Mouse (Mus musculus) gastrocnemius, postnatal 10 days (tissue): ENCODE data around the gene Tmem211. TPM values are rescaled to one million over a fixed set of nuclear protein-coding genes. Genes with fewer than 3 reads are reported as not detected.

Source experiments
- DNase-seq: peaks from one replicate; pipeline ENCODE4 v3.0.0; 2021; ENCODE audit warnings: mixed read lengths
- long read RNA-seq, 2 experiments: library from polyadenylated mRNA; stranded (forward); transcript quantifications; one replicate each; pipeline ENCODE4 v2.0.0; 2021
- total RNA-seq, 2 experiments: library from RNA; stranded (reverse); gene quantifications; 2 replicates each; pipeline ENCODE4 v1.2.3; 2021

Gene Tmem211
- not detected for total RNA-seq
- long read RNA-seq, experiment 1 = 0 reads
- long read RNA-seq, experiment 2 = 0 reads

DNA sequence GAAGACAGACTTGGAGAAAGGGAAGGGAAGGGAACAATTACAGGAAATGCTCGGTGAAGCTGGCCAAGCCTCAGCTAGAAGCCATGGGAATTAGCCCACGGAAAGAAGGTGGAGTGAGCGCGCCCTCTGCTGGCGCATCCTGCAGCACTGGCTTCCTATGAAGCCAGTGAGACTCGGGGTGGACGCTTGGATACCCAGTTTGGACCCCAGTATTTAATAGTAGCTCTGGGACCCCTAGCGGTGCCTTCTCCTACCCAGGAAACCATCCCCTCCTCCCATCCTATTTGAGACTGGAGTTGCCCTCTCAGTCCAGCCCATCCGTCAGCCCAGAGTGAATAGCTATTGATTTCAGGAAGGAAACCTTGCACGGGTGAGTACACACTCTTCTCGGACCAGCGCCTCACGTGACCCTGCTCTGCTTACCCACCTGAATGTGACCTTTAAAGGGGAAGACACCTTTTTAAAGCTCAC is at the start of gene Tmem211:
Gene Tmem211 (plus strand): TSS at position 278 of the 471 bp plus-strand sequence.
- DNase-seq = peak; percentile 88

DNA sequence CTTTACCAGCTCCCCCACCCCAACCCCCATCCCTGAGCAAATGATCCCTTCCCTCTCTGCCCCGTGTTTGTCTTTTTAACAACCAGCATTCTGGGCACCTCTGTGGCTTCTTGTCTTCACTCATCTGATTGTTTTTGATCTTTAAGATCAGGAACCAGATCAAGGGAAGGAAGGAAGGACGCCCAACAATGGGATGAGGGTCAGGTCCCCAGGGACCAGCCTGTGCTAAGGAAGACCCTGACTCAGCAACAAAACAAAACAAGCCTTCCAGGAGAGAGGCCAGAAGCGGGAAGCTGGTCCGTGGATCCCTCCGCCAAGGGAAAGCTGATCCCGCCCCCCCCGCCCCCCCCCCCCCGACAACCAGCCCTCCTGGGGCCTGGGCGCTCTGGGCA is 47.3 kb upstream of the Tmem211 start:
- DNase-seq = no peak

DNA sequence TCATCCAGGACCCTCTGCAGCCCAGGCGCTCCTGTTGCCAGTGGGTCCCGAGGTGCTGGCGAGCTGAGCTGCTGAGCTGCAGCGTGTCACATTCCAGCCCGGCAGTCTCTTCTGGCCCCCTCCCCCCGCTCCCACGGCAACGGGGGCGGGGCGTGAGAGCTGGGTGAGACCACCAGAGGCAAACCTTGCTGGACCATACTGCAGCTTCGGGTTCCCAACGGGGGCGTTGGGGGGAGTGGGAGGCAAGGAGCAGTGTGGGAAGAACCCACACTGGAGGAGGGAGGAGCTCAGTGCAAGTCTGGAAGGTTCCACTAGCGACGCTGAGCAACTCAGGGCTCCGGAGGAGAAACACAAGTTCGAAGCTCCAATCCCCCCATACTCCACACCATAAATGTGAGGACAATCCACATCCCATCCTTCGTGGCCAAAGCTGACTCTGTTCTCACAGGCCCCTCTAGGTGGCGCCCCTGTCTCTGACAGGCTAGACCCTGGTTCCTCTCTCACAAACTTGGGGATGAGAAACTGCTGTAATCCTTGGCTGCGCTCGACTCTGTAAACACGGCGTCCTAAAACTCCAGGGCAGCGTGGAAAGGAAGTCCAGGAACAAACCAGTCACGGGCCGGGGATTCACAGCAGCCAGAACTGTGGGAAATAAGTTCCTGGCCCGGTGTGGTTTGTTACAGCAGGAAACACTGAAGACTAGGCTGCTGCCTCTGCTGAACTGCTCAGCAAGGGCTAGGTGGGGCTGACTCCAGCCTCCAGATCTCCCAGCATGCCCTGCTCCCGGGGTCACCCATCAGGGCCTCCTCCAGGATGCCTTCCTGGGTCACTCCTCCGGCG is 46.6 kb upstream of the Tmem211 start:
- peak; percentile 91 for DNase-seq

DNA sequence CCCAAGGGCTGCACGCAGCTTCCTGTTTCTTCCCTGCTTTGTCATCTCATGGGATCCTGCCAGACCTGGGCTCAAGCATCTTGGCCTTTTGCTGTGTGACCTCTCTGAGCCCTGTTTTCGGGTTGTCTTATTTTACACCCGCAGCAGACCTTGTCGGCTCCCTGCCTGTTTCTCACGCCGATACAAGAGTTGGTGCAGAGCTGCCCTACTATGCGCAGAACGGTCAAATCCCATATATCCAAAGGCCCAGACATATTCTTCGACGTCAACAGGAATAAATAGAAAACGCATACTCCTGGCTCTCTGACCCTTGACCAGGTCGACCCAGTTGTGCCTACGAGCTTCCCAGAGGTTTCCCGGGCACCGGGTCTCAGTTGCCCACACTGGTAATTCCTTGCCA is 46.0 kb upstream of the Tmem211 start:
- DNase-seq = no peak

DNA sequence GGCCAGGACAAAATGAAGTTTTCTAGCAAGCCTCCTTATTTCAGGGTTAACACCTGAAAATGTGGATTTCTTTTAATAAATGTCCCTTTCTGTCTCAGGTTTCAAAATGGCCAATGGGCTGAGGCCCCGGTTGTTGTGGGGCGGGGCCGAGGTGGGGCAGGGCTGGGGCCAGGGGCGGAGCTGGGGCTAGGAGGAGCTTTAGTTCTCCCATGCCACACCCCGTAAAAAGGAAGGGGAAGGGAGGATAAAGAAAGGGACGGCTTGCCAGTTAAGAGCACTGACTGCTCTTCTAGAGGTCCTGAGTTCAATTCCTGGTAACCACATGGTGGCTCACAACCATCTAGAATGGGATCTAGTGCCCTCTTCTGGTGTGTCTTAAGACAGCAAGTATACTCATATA is 45.3 kb upstream of the Tmem211 start:
- no peak for DNase-seq

DNA sequence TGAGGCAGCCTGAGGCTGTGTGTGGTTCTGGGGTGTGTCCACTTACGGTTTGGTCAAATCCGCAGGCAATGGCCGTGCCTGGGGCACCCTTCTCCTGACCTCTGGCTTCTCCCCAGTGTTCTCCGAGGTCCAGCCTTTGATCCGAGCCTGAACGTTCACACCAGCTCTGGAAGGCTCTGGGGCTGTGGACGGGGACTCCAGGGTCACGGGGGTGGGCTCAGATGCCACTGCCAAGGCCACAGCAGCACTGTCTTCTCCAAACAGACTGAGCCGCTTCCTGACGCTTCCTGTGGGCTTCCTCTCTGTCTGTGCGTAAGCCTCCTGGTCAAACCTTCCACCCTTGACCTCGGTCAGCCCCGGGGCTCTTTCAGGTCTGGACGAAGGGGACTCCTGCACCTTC is 36.2 kb upstream of the Tmem211 start:
- DNase-seq = no peak

DNA sequence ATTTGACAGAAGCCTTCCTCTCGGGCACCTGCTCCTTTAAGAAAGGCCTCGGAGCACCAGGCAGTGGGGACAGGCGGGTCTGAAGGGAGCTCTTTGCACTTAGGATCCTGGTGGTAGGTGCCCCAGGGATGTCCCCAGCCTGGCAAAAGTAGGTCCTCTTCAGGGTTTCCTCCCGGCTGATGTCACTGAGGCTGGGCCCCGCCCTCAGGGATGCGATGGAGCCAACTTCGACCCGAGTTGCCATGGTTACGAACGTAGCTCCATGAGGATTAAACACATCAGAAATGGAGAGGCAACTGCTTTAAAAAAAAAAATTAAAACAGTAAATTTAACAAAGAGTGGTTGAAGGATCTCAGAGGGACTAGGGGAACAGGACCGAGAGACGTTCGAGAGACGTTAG is 34.8 kb upstream of the Tmem211 start:
- no peak for DNase-seq

DNA sequence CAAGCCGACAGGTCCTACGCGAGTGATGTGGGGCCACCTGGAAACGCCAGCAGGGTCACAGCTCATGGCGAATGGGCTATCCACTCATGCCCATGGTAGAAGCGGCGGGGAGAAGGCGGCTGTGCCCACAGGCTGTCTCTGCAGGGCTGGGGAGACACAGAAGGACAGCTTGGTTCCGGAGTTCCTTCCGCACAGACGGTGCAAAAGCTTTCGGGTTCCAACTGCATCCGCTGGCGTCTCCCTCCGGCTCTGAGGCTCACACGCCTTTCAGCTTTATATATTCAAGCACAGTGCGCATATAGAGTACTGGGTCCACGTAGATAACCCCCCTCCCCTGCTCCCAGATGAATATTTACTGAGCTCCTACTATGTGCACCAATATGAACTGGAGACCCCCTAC is 32.9 kb upstream of the Tmem211 start:
- no peak for DNase-seq

DNA sequence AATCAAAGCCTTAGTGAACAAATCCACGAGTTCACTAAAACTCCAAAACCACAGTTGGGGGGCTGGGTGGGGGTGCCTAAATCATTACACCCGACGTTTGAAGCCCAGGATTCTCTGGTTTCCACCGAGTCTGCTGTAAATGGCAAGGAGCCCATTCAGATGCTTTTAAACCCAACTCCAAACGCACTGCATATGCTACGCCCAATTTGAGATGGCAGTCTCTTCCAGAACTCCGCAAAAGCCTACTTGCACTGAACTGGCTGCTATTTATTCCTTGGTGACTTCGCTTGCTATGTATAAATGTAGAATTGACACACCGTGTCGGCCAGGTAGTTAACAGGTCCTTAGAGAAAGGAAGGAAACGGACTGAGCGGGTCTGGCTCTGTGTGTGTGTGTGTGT is 31.3 kb upstream of the Tmem211 start:
- no peak for DNase-seq

DNA sequence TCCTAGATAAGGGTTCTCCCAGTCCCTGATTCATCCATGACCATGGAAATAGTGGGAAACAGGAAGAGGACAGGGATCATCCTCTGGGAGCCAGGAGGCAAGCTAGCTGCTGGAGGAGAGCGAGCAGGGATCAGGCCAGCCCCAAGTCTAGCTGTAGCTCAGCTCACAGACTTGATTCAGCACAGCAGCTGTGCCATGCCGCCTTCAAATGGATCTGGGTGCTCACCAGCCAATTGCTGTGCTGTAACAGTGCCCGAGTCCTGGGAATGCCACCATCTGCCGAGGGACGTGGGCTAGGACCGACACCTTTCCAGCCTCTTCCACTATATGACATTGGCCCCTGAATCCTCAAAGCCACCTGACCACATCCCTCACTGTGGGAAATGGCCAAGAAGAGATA is 30.8 kb upstream of the Tmem211 start:
- no peak for DNase-seq

DNA sequence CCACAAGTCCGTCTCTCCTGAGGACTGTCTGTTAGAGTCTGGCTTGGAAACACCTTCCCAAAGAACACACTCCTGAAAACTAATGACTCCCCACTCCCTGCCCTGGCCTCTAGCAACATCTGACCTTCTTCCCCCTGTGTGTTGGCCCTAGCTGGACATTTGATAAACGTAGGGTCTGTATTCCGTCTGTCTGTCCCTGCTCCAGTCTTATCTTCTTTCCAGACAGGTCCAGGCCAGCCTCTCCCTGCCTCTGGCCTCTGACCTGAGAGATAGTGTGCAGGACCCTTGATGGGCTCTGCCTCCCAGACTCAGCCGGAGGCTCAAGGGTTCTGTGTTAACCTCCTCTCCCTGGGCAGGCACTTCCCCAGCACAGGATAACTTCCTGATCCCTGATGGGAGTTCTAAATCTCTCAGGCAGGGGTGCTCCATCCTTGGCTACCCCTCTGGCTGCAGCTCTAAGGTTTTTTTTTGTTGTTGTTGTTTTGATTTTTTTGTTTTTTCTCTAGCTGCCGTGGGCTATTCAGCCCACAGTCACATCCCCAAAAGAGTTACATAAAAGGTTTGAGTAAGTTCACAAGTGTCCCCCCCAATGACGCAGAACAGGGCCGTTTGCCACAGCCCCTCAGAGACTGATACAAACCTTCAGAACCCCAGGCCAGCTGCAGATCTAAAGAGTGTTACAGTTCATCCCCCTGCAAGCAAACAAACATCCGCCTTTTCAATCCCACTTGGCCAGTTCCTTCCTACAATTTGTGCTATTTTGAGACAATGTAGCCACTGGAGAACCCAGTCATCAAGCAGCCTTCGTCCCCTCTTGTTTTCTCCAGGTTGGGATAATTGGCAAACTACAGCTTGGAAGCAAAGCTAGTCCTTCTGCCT is 29.6 kb upstream of the Tmem211 start:
- DNase-seq = no peak

DNA sequence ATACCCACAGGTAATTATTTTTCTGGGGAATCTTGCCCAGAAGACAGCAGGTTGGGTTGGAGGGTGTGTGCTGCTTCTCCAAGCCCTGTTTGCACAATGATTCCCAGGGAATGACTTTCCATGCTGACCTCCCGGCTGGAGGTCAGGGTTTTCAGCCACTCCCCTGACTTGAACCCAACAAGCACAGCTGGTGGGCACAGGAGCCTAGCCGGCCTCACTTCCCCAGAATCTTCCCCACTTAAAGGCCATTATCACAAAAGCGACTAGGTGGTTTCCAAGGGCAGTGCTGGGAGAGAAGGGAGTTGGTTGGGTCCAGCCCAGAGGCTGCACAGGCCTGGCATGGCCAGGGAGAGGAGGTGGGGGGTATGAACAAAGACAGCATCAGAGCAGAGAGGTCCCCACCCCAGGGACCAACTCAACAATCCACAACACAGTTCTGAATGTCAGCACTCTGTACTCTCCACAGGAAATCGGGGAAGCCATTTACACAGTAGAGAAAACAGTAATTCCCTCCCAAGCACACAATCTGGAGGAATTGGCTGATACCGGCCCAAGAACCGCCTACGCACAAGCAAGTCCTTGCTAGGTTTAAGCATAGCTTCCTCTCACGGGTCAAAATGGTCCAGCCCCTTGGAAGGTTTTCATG is 27.5 kb upstream of the Tmem211 start:
- DNase-seq = no peak

DNA sequence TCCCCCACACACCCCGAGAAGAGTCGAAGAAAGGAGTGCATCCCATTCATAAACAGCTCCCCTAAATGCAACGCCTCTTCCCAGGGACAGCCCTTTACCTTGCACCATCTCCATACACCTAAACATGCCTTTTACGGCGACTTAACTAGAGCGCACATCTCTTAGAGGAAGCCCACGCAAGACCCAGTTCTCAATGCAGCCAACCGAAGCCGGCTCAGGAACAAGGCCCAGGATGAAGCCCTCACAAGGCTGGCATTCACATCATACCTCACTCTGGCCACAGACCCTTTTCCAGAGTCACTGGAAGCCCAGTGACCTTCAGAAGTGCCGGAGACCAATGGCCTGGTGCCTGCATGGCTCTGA is 27.0 kb upstream of the Tmem211 start:
- DNase-seq = no peak

DNA sequence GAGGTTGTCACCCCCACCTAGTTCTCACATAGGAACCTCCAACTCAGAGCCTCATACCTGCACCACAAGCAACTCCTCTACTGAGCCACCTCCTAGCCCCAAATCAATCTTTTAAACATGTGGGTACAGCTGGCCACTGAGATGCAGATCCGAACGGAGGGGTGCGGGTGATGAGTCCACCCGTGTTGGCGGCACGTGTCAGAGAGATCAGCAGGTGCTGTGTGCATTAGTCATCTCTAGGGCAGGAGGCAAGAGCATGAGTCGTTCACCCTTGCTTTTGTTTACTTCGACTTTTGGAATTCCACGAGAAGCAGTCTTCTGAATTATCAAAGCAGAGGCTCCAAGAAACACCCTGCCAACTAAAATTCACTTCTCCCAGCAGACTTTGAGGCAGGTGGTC is 22.5 kb upstream of the Tmem211 start:
- no peak for DNase-seq

DNA sequence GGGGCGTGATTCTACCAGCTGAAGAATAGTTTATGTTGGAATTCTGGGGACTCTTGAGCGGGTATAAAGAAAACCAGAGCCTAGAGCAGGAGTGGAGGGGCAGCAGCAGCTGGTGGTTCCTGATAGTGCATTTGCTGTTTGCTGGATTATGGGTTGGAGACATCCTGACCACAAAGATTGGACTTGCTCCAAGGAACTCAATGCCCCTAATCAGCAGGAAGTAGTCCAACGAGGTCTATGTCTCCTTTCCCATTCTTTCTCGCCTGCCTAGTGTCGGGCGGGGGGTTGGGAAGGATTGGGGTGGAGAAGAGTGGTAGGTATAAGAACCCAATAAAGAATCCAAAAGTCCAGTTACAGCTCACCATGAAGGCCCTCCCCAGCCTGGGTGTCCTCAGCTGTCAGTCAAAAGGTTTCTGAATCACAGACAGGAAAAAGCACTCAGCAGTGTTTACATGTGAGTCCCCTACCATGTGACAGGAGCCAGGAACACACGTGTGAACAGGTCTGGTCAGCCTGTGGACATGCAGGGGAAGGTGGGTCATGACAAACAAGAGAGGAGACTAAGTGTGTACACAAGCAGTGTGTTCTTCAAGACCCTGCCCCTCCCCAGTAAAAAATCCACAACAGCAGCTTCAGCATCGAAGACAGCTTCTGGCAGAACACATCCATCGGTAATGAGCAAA is 19.9 kb upstream of the Tmem211 start:
- DNase-seq = no peak

DNA sequence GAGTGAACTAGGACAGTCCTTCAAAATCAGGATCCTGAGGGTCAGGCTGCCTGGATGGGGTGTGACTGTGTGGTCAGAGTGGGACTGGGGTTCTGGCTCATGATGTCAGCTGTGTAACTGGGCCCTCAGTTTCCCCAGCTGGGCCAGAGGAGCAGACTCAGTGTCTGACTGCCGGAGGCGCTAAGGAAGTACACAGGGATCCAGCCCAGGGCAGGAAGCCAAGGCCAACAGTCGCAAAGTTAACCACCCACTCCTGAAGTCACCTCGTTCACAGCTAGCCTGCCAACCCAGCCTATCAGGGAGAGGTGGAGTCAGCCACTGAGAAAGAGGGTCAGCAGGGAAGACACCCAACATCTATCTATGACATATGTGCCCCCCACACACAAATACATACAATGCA is 18.7 kb upstream of the Tmem211 start:
- DNase-seq = peak; percentile 54

DNA sequence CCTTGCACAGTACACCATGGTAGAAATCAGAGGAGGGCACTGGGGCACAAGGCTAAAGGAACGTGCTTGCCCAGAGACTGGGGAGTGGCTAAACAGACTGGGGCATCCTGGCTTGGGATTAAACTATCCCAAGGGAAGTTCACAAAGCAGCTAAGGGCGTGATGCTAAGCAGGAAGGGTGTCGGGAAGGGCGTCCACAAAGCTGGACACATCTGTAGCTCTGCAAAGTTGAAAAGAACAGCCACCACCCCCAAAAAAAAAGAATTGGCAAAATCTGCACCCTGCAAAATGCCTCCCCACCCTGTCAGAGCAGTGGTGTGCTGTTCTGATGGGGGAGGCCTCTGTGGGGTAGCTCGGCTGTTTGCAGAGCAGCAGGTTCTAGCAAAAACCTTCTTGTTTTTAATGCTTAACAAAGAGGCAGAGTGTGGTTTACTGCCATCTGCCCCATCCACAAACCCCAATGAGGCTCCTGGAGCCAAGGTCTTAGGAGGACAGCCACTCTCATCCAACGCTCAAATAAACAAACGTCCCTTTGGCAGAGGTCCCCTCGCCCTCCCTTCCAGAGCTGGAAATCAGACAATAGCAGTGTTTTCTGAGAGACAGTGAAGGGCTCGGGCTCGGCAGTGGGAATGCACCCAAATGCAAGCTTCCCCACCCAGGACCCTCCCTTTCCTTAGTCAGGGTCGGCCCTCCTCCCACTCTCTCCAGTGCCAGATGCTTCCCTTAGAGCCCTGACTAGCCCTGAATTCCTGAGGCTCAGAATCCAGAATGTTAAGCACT is 17.9 kb upstream of the Tmem211 start:
- peak; percentile 69 for DNase-seq

DNA sequence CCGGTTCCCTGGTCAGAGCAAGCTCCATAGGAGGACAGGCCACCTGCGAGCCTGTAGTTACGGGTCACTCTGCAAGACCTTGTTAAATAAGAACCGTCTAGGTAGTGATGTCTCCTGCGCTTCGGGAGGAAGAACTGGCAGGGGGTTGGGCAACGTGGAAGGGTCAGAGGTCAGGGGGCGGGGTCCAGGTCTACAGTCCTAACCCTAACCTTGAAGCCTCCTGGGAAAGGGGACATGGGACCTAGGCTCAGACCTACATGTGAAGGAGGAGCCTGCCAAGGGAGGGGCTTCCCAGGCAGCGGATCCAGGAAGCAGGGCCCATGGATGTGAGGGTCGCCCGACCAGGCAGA is 17.3 kb upstream of the Tmem211 start:
- no peak for DNase-seq

DNA sequence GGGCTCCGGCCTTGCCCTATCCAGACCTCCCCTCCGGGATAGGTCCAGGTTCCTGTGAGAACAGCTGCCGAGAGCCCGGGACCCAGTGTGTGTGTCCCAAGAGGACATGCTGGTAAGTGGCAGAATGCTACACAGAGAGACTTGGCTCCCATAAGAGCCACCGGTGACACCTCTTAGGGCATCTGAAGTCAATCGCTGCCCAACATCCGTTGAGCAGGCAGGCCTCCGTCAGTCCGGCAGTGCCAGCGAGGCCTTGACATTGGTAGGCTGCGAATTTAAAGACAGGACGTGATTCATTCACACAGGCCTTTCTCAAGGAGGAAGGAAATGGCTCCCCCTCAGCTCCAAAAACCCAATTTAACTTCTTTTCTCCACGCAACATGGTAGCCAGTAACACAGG is 16.8 kb upstream of the Tmem211 start:
- DNase-seq = no peak

DNA sequence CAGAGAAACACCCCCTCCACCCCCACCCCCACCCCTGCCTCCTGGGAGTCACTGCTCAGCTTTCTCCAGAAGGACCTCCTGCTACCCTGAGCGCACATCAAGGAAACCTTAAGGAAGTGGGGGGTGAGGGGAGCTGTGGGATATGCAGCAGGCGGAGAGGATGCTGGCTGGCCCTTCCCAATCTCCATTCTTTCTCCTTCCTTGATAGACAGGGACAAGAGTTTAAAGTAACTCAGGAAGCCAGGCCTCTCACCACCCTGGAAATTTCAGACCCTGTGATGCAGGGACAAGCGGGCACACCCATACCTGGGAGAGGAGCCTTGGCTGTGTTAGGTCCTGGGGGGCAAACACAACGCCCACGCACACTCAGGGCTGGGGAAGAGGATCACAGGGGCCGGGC is 16.4 kb upstream of the Tmem211 start:
- no peak for DNase-seq

DNA sequence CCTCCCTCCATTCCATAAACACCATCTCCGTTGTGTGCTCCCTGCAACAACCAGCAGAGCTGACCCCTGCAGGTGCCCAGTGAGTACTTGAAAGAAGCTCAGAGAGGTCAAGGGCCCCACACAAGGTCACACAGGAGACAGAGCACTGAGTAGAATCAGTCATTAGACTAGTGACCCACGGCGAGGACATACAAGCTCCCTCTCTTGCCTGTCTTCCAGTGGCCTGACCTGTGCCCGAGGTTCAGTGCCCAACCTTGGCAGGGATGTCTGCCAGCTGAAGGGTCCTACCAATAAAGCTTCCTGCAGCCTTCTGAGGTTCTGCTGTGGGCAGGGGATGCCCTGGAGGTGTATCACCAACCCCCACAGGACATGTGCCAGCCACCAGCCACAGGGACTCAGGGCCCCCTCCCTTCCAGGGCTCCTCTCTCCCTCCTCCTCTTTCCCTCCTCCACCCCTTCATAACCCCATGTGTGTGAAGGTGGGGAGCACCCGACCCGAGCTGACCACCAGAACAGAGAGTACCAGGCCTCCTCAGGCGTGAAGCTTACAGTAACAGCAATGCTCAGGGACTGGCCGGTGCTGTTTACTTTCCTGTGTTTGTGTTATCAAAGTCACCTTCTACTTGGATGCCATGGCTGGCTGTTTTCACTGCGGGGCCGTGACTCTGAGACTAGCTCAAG is 14.4 kb upstream of the Tmem211 start:
- no peak for DNase-seq
